Mouse (Mus musculus) bone marrow macrophage, adult 2 months (primary cell): ENCODE measurements at regions not wholly inside any gene's neighbourhood (a gene's known extent, or its start where the extent isn't known, plus 50 kb on each side); places are given as distances from the start of the nearest gene placed in this dataset.
"Not testable (repeated sequence)": the region's sequence is repeated elsewhere in the genome, so short reads cannot be mapped to it uniquely, and the experiment has no call there.

Experiments used
- CTCF ChIP-seq: IDR thresholded peaks from 2 replicates; pipeline ENCODE4 v1.5.1; 2012; ENCODE audit warnings: low read depth, mild to moderate bottlenecking, low read length, moderate library complexity
- POLR2A ChIP-seq: IDR thresholded peaks from 2 replicates; pipeline ENCODE4 v1.6.1; 2012; ENCODE audit warnings: mild to moderate bottlenecking, low read depth, low read length, borderline replicate concordance

GRCm38 (mm10) chr5:132929955-132930354, 386.8 kb upstream of the Auts2 start:
- not testable (repeated sequence) for TF ChIP-seq CTCF, POLR2A
